Mouse (Mus musculus): ENCODE measurements around the gene Aars2.

Gene Aars2

DNA sequence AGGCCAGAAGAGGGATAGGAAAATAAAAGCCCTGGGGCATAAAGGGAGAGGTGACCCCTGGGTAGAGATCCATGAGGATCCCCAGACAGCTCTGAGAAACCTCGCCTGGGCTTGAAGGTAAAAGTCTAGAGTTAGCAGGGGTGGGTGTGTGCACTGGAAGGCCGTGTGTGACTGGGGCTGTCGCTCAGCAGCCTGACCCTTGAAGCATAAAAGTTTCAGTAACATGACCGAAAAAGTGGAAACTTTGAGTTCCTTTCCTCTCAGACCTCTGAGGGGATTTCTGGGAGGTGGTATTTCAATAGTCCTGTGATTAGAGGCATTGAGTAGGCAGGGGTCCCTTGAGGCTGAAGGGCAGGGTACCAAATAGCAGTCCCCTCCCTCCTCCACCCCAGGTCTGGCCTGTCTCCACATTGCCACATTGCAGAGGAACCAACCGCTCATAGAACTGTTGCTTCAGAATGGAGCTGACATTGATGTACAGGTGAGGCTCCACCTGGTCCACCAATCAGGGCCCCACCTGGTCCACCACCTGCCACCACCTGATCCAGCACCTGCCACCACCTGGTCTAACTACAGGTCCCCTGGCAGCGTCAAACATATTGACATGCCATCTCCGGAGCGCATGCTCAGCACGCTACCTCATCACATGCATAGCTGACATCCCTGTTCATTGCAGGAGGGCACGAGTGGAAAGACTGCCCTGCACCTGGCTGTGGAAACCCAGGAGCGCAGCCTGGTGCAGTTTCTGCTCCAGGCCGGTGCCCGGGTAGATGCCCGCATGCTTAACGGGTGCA, 53.3 kb downstream of the Aars2 start:
- DNase-seq, result peak; percentile 85

DNA sequence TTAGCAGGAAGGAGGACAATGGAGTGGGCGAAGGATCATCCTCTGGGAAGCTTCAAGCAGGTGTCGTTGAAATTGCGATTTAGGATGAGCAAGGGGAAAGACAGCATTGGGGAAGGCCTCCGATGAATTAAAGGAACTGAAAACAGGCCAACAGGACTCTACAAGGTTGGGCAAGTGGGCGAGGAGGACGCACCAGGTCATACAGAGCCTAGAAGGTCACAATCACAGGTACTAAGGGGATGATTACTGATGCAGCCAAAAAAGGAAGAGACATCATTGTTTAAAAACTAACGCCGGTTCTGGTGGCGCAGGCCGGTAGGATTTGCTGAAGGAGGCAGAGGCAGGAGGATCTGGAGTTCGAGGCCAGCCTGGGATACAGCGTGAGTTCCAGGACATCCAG, 56.6 kb downstream of the Aars2 start:
- DNase-seq, result peak; percentile 60

DNA sequence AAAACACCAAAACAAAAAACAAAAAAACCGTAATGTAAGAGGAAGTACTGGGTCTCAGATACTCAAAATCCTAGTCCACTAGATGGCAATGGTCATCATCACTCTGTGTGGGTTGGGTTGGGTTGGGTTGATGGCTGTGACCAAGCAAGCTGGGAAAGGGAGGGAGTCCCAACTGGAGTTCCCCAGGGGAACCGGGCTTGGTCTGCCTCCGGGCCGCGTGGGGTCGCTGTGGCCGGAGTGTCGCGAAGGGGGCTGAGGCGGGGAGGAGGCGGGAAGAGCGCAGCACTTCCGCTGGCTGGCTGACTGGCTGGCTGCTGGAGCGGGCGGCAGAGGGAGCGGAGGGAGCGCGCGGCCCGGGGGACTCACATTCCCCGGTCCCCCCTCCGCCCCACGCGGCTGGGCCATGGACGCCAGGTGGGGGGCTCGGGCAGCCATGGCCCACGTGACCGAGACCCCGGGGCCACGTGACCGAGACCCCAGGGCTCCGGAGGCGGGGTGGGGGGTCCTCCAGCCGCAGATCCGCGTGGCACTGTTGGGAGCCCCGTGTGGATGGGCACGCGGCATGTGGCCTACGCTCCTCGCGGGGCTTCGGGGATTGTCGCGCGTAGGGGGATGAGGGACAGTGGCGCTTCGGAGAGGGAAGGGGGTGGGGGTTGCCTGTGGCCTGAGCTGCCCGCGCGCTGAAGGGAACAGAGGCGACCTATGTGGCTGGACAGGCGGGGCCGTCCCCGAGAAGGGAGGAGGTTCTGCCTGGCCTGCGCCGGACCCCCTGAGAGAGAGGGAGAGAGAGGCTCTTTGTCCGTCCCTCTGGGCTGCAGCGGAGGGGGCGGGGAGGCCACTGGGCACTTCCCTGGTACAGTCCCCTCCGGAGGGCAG, 57.3 kb downstream of the Aars2 start, which contains the start of gene Slc35b2:
Slc35b2 (plus strand) TSS at position 220 of the 876 bp plus-strand sequence.
- peak; percentile 94 for DNase-seq

DNA sequence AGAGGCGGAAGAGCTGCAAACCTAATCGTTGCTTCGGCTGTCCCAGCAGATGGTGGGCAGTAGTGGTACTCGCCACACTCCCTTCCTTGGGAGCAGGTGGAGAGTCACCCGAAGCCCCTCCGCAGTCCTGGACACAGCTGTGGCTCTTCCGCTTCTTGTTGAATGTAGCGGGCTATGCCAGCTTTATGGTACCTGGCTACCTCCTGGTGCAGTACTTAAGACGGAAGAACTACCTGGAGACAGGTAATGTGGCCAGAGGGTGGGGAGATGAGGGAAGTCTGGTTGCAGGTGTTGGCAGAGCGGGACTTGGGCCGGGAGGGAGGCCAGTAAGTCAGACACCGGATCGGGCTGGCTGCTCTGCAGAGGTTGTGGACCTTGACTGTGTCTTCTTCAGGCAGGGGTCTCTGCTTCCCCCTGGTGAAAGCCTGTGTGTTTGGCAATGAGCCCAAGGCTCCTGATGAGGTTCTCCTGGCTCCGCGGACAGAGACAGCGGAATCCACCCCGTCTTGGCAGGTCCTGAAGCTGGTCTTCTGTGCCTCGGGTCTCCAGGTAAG, 58.0 kb downstream of the Aars2 start:
- peak; percentile 71 for DNase-seq

DNA sequence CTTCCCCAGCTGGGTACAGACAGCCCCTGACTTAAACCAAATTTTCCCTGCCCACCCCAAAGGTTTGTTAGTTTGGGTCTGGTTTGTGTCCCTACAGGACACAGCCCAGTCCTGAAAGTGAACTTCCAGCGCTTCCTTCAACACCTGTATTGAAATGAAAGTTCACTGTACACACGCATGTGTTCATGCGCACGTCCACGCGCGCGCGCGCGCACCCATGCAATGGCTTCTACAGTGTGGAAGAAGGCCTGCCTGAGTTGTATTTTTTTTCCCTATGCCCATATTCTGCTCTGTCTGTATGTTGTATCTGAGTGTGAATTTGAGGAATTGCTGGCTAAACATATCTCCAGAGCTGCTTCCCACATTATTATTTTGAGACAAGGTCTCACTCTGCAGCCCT, 58.5 kb downstream of the Aars2 start:
- DNase-seq, result no peak

DNA sequence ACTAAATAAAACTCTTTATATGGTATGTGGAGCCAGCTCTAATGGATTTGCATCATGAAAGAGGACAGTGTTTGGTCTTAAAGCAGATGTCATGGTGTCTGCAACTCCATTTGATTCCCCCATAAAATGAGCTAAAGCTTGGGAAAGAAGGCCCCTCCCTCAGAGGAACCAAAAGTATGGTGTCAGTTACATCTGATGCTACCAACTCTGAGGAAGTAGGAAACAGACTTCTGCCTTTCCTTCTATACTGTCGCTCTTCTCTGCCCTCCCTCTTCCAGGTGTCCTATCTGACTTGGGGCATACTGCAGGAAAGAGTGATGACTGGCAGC, 59.4 kb downstream of the Aars2 start:
- DNase-seq, result no peak

DNA sequence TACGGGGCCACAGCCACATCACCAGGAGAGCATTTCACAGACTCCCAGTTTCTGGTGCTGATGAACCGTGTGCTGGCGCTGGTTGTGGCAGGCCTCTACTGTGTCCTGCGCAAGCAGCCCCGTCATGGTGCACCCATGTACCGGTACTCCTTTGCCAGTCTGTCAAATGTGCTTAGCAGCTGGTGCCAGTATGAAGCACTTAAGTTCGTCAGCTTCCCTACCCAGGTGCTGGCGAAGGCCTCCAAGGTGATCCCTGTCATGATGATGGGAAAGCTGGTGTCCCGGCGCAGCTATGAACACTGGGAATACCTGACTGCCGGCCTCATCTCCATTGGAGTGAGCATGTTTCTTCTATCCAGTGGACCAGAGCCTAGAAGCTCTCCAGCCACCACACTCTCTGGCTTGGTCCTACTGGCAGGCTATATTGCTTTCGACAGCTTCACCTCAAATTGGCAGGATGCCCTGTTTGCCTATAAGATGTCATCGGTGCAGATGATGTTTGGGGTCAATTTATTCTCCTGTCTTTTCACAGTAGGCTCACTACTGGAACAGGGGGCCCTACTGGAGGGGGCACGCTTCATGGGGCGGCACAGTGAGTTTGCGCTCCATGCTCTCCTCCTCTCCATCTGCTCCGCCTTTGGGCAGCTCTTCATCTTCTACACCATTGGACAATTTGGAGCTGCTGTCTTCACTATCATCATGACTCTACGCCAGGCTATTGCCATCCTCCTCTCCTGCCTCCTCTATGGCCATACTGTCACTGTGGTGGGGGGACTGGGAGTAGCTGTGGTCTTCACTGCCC, 59.9 kb downstream of the Aars2 start:
- DNase-seq, result no peak

DNA sequence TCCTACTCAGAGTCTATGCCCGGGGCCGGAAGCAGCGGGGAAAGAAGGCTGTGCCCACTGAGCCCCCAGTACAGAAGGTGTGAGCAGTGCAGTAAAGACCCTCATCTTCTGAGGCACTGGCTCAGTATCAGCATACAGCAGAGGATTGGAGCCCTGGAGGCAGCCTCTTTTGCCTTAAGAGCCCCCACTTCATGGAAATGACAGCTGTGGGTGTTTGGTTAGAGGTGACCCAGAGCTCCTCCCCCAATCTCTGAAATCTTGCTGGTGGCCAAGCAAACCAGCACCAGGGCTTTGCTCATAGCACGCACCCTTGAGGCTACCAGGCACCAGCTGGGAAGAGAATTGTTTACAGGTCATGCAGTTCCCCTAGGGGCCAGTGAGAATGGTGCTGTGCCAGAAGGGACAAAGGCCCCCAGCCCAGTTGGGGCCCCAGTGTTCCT, 60.5 kb downstream of the Aars2 start:
- DNase-seq, result no peak

DNA sequence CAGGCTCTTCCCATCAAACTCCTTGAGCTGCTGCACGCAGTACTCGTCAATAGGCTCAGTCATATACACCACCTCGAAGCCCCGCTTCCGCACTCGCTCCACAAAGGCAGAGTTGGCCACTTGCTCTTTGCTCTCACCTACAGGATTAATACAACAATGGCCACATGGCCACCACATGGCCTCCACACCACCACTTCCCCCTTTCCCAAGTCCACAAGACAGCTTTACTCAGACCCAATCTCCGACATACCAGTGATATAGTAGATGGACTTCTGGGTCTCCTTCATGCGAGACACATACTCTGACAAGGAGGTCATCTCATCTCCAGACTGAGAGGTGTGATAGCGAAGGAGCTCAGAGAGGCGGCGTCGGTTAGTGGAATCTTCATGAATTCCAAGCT, 62.3 kb downstream of the Aars2 start:
- DNase-seq, result no peak

DNA sequence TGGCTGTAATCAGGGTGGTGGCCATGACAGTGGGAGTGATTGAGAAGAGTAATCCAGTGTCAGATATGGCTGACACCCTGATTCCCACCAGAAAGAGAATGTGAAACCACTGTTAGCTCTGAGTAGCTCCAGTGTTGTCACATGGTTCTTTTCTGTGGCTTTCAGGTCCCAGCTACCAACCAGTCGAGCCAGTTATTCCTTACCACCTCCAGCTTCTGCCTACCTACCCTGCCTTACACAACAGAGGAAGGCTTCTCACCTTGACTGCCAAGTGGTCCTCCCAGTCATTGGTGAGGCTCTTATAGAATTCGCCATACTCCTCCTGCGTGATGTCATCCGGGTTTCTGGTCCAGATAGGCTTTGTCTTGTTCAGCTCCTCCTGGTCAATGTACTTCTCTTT, 63.4 kb downstream of the Aars2 start:
- DNase-seq, result no peak
